Mouse (Mus musculus) layer of hippocampus, postnatal 25 days (tissue): ENCODE data around the gene Tigit. TPM values are rescaled to one million over a fixed set of nuclear protein-coding genes. Genes with fewer than 3 reads are reported as not detected.

ENCODE experiments used
- DNase-seq, 2 experiments: peaks; one replicate each; pipeline ENCODE4 v3.0.0; 2022; ENCODE audit warnings: mixed read lengths in 2 of 2, low spot score in 1 of 2; ENCODE audit errors: extremely low spot score in 1 of 2
- microRNA-seq, 2 experiments: library from miRNA; unstranded; fragments of <30 nt; microRNA quantifications; one replicate each; pipeline ENCODE4 v1.2.0; 2021
- total RNA-seq, 2 experiments: library from RNA; stranded (reverse); gene quantifications; 2 replicates each; pipeline ENCODE4 v1.2.3; 2021

The Tigit gene
- total RNA-seq, 2 experiments from 2014 or later = not detected

DNA sequence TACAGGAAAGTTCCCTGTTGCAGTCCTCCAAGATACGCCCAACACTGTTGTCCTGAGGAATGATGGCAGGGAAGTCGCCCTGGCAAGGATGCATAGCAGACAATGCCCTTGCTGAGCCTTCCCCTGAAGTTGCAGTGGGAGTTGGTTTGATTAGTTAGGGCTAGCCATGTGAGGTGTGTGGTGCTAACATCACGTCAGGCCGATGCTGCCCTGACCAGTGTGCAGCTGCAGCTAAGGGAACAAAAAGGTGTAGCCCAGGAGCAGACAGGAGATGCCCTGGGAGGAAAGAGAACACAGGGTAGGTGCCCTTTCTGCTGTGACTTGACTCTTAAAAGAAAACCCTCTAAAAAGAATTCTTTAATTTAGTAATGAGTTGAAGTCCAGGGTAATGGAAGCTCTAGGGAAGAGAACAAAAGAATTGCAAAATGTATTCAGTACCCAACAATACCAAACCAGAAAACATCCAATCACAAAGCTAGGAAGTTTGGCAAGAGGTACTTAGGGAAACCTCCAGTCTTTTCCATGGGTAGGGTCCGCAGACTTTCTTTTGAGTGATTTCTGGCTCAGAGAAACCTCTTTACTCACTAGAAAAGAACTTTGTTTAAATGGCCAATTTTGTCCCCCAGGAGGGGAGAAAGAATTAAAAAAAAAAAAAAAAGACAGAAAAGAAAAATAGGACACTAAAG, 40.5 kb downstream of the Tigit start:
- DNase-seq = no peak

DNA sequence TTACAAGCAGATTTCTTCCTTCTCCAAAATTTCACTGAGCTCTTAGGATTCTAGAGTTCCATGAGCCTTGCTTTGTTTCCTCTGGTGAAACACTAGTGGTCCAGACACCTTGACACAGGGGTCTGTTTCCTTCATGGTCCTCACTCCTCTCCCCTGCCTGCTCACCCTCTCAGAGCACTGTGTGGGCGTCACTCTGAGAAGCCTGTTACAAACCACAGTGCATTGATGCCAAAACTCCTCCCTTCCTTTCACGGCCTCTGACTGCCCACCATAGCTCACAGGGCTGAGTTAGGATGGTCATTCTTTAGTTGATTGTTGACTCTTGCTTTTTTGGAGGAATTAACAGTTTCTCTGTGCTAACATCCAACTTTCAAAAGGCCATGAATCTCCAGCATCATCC, 43.6 kb downstream of the Tigit start:
- no peak for DNase-seq

DNA sequence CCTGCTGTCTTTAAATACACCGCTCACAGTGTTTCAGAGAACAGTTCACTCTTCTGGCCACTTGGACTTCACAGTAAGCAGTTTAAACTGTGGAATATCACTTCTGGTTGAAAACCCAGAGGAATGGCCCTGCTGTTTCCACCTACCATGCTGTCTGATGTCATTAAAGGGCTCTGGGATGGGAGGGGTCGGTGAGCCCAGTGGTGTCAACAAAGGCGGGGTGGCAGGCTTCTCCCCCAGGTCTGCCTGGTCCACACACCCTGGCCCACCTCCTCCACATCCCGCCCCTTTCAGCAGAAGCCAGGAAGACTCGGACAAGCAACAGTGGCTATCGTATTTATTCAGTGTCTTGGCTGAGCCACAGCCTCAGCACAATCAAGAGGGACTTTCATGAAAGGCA, 44.7 kb downstream of the Tigit start:
- DNase-seq = no peak

DNA sequence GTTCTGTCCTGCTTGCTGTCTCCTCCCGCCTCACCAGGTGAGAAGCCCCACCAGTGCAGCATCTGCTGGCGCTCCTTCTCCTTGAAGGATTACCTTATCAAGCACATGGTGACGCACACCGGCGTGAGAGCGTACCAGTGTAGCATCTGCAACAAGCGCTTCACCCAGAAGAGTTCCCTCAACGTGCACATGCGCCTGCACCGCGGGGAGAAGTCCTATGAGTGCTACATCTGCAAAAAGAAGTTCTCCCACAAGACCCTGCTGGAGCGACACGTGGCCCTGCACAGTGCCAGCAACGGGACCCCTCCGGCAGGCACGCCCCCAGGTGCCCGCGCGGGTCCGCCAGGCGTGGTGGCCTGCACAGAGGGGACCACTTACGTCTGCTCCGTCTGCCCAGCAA, 45.7 kb downstream of the Tigit start:
- no peak for DNase-seq

DNA sequence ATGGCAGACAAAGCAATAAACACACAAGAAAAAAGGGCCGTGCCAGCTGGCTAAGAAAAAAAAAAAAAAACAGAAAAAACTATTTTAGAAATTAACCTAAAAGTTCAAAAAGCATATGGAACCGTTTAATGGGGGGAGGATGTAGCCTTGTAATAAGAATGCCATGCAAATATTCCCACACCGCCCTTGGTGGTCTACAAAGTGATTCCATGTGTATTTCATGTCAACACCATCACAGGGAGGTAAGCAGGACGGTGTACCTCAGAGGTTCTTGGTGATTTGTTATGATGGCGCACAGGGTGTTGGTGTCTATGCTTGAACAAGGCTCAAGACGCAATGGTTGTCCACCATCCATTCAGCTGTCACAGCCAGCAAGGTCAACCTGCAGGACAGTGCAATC, 46.6 kb downstream of the Tigit start:
- no peak for DNase-seq

DNA sequence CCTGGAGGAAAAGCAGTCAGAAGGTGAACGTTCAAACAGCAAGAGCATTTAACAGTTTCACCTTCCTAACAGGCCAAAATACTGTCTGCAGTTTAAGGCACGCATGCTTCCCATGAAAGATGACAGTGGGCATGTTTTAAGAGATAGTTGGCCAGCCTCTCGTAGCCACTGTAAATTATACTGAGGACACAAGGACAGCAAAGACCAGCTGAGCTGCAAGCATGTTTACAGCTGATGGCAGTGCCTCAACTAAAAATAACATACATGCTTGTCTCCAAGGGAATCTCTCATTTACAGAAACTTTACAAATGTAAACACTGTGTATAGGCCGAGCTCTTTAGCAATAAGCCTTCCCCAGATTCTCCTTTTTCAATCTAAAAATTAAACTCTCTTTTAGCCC, 47.6 kb downstream of the Tigit start:
- no peak for DNase-seq

DNA sequence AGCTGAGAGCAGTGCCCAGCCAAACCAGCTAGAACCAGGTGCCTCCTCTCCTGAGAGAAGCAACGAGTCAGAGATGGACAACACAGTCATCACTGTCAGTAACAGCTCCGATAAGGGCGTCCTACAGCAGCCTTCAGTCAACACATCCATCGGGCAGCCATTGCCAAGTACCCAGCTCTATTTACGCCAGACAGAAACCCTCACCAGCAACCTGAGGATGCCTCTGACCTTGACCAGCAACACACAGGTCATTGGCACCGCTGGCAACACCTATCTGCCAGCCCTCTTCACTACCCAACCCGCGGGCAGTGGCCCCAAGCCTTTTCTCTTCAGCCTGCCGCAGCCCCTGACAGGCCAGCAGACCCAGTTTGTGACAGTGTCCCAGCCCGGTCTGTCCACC, 53.6 kb downstream of the Tigit start:
- no peak for DNase-seq

DNA sequence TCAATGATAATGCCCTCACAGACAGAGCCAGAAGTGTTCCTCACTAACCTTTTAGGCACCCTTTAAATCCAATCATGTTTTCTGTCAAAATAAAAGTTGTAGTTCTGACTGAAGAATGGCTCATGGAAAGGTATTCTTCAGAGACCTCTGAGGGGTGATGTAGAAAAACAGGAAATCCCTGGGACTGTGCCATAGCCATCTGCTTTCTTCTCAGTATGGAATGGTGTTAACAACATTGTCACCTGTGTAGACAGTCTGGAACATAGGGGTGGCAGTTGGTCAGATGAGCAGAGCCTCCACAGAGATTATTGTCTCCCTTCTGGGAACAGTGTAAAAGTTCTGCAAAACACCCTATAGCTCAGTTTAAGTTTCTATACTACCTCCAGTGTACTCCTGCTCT, 55.9 kb downstream of the Tigit start:
- DNase-seq = no peak

DNA sequence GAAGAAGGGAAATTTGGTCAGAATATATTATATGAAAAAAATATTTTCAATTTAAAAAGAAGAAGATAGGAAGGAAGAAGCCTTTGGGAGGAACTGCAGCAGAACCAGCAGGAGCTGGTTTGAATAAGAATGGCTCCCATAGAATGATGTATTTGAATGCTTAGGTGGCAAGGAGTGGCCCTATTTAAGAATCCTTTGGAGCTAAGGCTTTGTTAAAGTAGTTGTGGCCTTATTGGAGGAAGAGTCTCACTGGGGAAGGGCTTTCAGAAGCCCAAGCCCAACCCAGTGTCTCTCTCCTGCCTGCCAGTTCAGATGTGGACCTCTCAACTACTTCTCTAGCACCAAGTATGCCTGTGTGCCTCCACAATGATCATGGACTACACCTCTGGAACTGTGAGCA, 56.9 kb downstream of the Tigit start:
- DNase-seq = no peak

DNA sequence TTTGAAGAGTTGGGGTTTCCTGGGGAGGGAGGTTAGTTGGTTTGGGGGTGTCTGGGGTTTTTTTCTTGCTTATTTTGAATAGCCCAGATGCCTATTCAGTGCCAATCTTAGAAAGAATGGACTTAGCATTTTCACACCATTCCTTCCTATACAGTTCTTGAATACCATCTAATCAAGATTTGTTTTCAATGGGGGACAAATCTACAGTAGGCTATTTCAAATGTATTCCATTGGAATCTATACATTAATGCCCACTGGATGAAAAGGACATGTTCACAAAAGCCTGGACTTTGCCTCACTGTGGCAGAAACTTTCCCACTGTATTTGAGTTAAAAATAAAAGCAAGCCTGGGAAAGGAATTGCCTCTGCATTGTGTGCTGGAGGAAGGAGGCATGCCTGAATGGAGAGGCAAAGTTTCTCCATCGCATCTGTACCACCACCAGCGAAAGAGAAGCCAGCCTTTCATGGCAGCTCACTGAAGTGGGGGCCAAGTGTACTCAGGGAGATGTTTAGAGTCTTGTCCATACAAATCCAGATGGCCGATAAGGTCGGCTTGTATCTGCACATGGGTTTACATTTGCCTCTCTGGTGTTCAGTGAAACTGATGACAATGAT, 59.4 kb downstream of the Tigit start:
- DNase-seq = no peak

DNA sequence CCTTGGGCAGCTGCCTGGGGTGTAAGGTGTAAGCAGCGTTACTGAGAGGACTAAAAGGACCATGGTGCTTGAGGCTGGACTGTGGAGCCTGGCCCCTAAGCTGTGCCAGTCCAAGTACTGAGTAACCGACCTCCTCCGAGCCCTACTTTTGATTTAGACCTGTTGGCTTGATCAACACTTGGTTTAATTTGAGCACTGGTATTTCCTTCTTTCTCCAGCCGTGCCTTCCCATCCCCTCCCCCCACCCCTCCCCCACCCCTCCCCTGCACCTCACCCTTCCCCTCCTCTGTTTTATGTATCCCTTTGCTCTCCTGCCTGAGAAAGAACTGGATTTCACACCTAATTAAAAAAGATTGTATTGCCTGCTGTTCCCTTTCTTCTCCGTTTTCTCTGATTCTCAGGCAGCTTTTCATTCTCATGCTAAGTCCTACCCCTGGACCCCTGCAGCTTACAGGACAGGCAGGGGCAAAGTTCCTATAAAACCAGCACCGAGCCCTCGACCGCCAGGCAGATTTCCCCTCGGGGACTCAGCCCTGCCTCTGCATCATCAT, 60.3 kb downstream of the Tigit start:
- DNase-seq = no peak

DNA sequence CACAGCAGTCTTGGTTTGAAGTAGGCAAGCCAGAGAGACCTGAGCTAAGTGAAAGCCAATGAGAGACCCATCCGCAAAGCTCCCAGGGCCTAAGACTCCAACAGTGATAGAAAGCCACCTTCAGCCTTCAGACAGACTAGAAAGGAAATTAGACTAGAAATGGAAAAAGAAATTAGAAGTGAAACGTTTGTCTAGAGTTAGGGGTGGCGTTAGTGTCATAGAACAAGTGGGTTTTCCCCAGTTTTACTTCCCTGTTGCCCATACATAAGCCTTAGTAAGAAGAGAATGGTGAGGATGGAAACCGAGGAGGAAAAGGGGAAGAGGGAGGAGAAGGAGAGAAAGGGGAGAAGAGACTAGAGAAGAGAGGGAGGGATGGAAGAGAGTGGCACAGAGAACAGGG, 61.4 kb downstream of the Tigit start:
- no peak for DNase-seq

DNA sequence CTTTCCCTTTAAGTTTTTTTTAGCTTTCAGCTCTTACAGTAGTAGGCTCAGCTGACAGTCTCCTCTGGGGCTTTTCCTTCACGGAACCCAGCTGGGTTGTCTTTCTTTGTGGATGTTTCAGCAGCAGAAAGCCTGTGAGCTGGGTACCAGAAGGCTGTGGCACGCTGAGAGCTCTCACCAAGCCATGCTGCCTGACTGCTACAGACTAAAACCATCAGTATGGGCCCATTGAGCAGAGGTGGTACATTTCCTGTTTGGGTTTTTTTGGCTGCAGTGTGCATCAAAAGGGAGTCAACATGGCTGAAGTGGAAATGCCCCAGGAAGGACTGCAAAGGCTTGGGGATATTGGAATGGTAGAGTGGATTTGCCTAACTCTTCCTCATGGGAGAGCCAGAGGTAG, 64.2 kb downstream of the Tigit start:
- no peak for DNase-seq

Small RNA genes lying within 50 kb of the gene (microRNA-seq; reads per million reads assigned to microRNA genes)
- gene Mir568 = 0 reads per million in 2 experiments

Other genes starting within 250 kb of the Tigit start
- gene Drd3, start 89.9 kb upstream of the Tigit start, total RNA-seq = under 1 TPM; 0.26 to 0.54 TPM
- gene Ccdc191, start 225.7 kb upstream of the Tigit start, total RNA-seq = 1 to 10 TPM; 4.0 to 4.2 TPM